Mouse (Mus musculus) hindbrain, embryonic 12.5 days (tissue): ENCODE measurements around the gene Atp4a. TPM values are rescaled to one million over a fixed set of nuclear protein-coding genes. Genes with fewer than 3 reads are reported as not detected.
"Not testable (repeated sequence)": the region's sequence is repeated elsewhere in the genome, so short reads cannot be mapped to it uniquely, and the experiment has no call there.

Experiments used
- ATAC-seq: fragments of 200-750 bp; cut with Nextera tagmentation; 2 replicates; pipeline ENCODE4 v1.8.0; 2017; ENCODE audit warnings: moderate TSS enrichment; ENCODE audit not compliant: low FRiP score
- H3K27ac ChIP-seq: fragments of 300-500 bp; sonication (generic); 2 replicates; pipeline ENCODE4 v1.5.1; 2016; ENCODE audit warnings: mild to moderate bottlenecking
- H3K27me3 ChIP-seq: fragments of 300-500 bp; sonication (generic); 2 replicates; pipeline ENCODE4 v1.6.1; 2016; ENCODE audit warnings: mild to moderate bottlenecking
- H3K36me3 ChIP-seq: fragments of 300-500 bp; sonication (generic); 2 replicates; pipeline ENCODE4 v1.6.1; 2016; ENCODE audit warnings: mild to moderate bottlenecking
- H3K4me1 ChIP-seq: fragments of 300-500 bp; sonication (generic); 2 replicates; pipeline ENCODE4 v1.6.1; 2016
- H3K4me2 ChIP-seq: fragments of 300-500 bp; sonication (generic); replicated peaks from 2 replicates; pipeline ENCODE4 v1.6.1; 2016; ENCODE audit warnings: mild to moderate bottlenecking
- H3K4me3 ChIP-seq: fragments of 300-500 bp; sonication (generic); 2 replicates; pipeline ENCODE4 v1.5.1; 2016; ENCODE audit warnings: mild to moderate bottlenecking
- H3K9ac ChIP-seq: fragments of 300-500 bp; sonication (generic); 2 replicates; pipeline ENCODE4 v1.6.1; 2016; ENCODE audit warnings: mild to moderate bottlenecking, moderate library complexity
- H3K9me3 ChIP-seq: fragments of 300-500 bp; sonication (generic); replicated peaks from 2 replicates; pipeline ENCODE4 v1.6.1; 2016; ENCODE audit warnings: mild to moderate bottlenecking
- WGBS: fragments of 180-500 bp; shearing (Covaris S2); methylation state at CpG from one replicate; pipeline ENCODE4 v1.1.7; 2016; 5-methylcytosine and 5-hydroxymethylcytosine counted together
- polyA plus RNA-seq: library from polyadenylated mRNA; unstranded; fragments of >200 nt; fragmentation: Nextera tagmentation; extraction: Ambion mirVana; gene quantifications from 2 replicates; pipeline ENCODE4 v1.2.1, GENCODE M21; 2016

Gene Atp4a
- polyA plus RNA-seq, 1 experiment from 2014 or later = 1.3 TPM

DNA sequence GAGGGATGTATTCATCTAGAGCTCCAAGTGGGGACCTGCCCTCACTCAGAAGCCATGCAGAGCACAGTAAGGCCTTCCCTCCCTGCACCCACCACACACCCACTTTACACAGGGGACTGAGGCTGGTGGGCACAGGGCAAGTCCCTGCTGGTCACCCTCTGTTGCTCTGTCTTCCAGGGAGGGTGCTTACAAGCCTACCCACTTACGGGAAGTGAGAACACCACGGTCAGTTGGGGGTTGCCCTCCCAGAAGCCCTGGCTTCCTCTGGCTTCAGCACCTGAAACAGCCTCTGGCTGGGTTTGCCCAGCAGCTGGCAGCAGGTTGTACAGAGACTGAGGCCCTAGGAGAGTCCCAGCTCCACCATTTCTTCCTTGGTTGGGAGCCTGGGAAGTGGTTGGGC is 30.6 kb downstream of the Atp4a start:
- WGBS = 92% methylated on average over 2 of the region's 2 CpGs
- not testable (repeated sequence) for H3K27ac ChIP-seq, ATAC-seq

DNA sequence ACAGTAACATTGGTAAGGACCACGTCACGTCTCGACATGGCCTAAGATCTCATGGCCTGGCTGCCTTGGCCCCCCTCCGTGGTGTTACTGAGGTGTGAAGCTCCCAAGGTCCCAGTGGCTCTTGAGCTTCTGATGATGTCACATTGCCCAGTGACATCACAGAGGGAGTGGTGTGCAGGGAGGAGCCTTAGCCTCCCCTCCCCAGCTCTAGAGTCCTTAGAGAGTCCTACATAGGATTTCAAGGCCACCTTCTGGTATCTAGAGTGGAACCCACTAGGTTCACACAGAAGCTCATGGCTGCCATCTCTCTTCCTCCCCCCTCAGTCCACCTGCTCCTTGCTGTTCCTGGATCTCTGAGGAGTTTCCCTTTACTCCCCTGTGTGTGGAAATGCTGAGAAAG is 31.6 kb downstream of the Atp4a start, which contains the start of gene Gapdhs:
Gene Gapdhs, minus strand, starts transcription at position 65 of the 400 bp plus-strand sequence.
- H3K9me3 ChIP-seq, H3K9ac ChIP-seq, H3K27me3 ChIP-seq, ATAC-seq, H3K4me1 ChIP-seq, H3K27ac ChIP-seq, H3K4me3 ChIP-seq, H3K4me2 ChIP-seq: not testable (repeated sequence)
- H3K36me3 ChIP-seq = peaks cover 18% of the 10 kb centered on the region
- WGBS = 60% methylated on average over 1 of the region's 4 CpGs

More for the DNA sequence above, 30.6 kb downstream of the Atp4a start:
- not testable (repeated sequence) for H3K27me3 ChIP-seq, H3K9me3 ChIP-seq, H3K4me1 ChIP-seq, H3K9ac ChIP-seq, H3K4me2 ChIP-seq, H3K4me3 ChIP-seq
- H3K36me3 ChIP-seq = peaks cover 25% of the 10 kb centered on the region

DNA sequence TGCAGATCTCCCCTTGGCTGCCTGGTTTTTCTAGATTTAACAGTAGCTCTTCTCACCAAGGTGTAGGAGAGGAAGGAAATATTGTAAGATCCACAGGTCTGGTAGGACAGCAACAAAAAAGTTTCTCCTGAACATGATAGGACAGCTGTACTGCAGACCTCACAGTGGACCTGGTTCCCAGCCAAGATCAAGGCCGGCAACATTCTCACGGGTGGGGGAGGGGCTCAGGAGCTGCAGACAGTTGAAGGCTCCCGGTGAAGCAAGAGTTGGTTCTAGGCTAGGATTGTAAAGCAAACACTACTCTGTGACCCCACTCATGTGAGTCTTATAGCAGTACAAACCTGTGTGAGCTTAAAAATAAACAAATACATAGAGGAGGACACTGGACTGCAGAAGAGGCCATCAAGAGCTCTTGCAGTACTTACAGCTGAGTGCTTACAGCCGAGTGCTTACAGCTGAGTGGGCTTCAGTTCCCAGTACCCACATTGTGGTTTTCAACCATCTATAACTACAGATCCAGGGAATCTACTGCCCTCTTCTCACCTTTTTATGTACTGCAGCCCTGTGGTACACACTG is 32.1 kb downstream of the Atp4a start:
- no peak overlapping the region for H3K4me3 ChIP-seq
- WGBS = 52% methylated on average over 4 of the region's 4 CpGs
- no peaks in the 10 kb centered on the region for H3K27me3 ChIP-seq
- no peak overlapping the region for H3K4me2 ChIP-seq
- H3K4me1 ChIP-seq = no peaks in the 10 kb centered on the region
- peaks cover 18% of the 10 kb centered on the region for H3K36me3 ChIP-seq
- ATAC-seq = no peak
- no peaks in the 10 kb centered on the region for H3K9me3 ChIP-seq
- no peak overlapping the region for H3K9ac ChIP-seq
- no peak overlapping the region for H3K27ac ChIP-seq

DNA sequence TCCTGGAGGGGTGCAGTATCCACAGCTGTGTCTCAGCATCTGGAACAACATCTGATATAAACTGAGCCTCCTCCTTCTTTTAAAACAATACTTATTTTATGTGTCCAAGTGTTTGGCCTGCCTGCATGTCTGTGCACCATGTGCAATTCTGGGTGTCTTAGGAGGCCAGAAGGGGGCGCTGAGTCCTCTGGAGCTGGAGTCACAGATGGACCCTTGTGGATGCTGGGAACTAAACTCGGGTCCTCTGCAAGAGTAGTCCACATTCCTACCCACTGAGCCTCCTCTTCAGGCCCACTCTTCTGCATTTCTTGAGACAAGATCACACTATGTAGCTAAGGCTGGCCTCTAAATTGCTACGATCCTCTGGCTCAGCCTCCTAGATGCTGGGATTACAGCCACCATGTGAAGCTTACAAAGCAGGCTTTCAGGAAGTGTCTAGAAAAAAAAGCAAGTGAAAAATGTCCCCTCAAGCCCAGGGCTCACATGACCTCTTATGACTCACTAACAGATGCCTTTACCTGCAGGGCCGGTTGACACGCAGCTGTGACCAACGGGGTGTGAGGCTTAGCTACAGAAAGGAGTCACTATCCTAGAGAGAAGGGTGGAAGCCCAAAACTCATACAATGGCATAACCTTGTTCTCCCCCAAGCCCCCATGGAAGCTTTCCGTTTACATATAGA is 35.7 kb downstream of the Atp4a start:
- Histone ChIP-seq H3K4me3 (no peak overlapping the region), H3K9me3 (no peaks in the 10 kb centered on the region), H3K4me2 (no peak overlapping the region), H3K27ac (no peak overlapping the region), H3K27me3 (no peaks in the 10 kb centered on the region), H3K36me3 (peaks cover 6% of the 10 kb centered on the region; the same call in 1 of the 2 replicates), H3K9ac (no peak overlapping the region), H3K4me1 (no peaks in the 10 kb centered on the region)
- 87% methylated on average over 7 of the region's 7 CpGs for WGBS
- ATAC-seq = no peak

DNA sequence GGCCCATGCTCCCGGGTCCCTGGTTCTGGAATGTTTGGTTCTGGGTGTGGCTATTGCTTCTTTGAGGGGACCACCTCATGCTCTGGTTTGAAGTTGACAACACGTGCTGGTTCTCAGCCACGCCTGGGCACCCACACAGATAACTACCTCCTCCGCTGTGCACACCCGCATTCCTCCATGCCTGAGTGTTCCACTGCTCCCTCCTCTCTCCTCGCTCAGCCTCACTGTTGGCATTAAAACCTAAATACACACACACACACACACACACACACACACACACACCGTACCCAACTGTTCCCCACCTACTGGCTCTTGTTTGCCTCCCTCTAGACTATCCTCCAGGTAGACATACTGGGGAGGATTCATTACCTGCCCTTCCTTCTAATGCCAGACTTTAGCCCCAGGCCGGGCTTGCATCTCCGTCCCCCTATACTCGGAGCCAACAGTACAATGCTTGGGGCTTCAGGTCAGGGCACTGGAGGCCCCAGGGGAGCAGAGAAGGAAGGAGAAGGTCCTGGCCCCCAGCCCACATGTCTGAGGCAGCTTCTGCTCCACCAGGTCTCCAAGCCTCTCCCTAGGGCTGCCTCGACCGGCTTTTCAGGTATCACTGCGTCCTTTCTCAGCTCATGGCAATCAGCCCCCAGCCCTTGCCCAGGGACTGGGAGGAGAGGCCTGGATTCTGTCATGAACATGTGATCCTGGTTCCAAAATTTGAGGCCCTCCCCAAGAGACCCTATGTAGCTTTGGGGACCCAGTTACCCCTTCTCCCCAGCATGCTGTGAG is 38.0 kb downstream of the Atp4a start:
- Histone ChIP-seq H3K9ac (no peak overlapping the region), H3K4me3 (no peak overlapping the region), H3K27ac (no peak overlapping the region), H3K36me3 (peaks cover 19% of the 10 kb centered on the region), H3K4me2 (no peak overlapping the region), H3K4me1 (no peaks in the 10 kb centered on the region), H3K9me3 (peaks cover 6% of the 10 kb centered on the region), H3K27me3 (no peaks in the 10 kb centered on the region)
- ATAC-seq = no peak
- 85% methylated on average over 13 of the region's 13 CpGs for WGBS

DNA sequence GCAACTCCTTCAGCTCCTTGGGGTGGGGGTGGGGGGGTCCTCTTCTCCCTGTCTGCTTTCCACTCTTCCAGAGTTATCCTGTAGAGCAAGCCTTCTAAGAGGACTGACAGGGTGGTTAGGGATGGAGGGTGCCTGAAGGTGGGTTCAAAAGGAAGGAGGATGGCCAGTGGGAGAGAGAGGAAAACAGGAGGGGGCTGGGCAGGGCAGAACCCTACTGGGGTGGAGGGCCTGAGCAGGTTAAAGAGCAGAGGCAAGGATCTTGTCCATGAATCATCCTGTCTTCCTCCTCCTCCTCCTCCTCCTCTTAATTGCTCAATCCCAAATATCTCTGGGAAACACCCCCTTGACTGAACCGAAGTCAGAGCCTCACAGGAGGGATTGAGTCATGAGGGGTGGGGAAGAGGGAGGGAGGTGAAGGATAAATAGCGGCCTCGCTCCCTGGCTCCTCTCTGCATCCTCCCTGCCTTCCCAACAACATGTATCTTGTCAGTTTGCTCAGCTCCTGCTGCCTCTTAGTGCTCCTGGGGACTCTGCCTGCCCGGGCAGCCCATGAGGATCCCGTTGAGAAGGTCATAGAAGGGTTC is 39.2 kb downstream of the Atp4a start, which contains the start of gene Sbsn:
Gene Sbsn, plus strand, starts transcription at position 386 of the 584 bp plus-strand sequence.
- ATAC-seq = no peak
- H3K4me1 ChIP-seq = no peaks in the 10 kb centered on the region
- H3K4me2 ChIP-seq = no peak within 1 kb of the TSS
- no peak within 1 kb of the TSS for H3K27ac ChIP-seq
- H3K9ac ChIP-seq = no peak within 1 kb of the TSS
- no peak within 1 kb of the TSS for H3K4me3 ChIP-seq
- peaks cover 6% of the 10 kb centered on the region for H3K9me3 ChIP-seq
- H3K36me3 ChIP-seq = peaks cover 30% of the 10 kb centered on the region
- 77% methylated on average over 5 of the region's 5 CpGs for WGBS
- H3K27me3 ChIP-seq = no peaks in the 10 kb centered on the region

DNA sequence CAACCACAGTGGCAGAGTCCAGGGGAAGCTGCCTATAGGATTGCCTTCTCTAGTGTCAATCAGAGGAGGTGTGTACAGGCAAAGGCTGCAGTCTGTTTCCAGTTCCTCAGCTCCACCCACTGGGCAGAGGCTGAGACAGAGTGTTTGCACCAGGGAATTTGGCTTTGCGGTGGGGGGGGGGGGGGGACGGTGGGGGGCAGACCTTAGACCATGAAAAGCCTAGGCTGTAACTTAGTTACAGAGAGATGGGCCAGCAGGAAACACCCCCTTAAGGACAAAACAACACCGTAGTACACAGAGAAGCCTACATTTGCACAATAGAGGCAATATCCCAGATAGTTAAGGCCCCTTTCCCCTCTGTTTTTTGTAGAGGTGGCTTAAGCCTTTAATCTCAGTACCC is 45.0 kb downstream of the Atp4a start:
- H3K4me2 ChIP-seq = no peak overlapping the region
- H3K27ac ChIP-seq = no peak overlapping the region
- H3K4me3 ChIP-seq = no peak overlapping the region
- H3K27me3 ChIP-seq = no peaks in the 10 kb centered on the region
- ATAC-seq = no peak
- peaks cover 31% of the 10 kb centered on the region for H3K36me3 ChIP-seq
- no peaks in the 10 kb centered on the region for H3K4me1 ChIP-seq
- WGBS = 71% methylated on average over 3 of the region's 3 CpGs
- no peak overlapping the region for H3K9ac ChIP-seq
- H3K9me3 ChIP-seq = peaks cover 6% of the 10 kb centered on the region

DNA sequence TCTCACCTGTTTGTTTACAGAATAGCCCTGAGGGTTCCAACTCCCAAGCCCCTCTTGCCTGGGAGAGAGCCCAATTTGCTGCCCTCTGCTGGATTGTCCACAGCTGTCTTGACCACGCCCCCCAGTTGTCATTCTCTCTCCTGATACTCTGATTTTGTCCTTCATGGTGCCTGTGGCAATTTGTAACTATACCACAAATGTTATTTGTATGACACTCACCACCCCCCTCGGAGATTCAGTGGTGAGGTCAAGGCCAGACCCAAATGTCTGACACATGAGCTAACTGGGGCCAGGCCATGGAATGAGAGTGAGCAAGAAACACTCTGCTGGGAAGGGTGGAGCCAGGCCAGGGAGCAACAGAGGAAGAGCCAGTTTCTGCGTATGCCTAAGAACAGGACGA is 46.8 kb downstream of the Atp4a start:
- no peak; the same call in 1 of the 2 replicates for ATAC-seq
- Histone ChIP-seq H3K4me3 (no peak overlapping the region), H3K27me3 (no peaks in the 10 kb centered on the region), H3K36me3 (peaks cover 30% of the 10 kb centered on the region), H3K27ac (no peak overlapping the region), H3K9me3 (peaks cover 6% of the 10 kb centered on the region), H3K9ac (no peak overlapping the region), H3K4me1 (no peaks in the 10 kb centered on the region), H3K4me2 (no peak overlapping the region)
- WGBS = 42% methylated on average over 4 of the region's 4 CpGs

DNA sequence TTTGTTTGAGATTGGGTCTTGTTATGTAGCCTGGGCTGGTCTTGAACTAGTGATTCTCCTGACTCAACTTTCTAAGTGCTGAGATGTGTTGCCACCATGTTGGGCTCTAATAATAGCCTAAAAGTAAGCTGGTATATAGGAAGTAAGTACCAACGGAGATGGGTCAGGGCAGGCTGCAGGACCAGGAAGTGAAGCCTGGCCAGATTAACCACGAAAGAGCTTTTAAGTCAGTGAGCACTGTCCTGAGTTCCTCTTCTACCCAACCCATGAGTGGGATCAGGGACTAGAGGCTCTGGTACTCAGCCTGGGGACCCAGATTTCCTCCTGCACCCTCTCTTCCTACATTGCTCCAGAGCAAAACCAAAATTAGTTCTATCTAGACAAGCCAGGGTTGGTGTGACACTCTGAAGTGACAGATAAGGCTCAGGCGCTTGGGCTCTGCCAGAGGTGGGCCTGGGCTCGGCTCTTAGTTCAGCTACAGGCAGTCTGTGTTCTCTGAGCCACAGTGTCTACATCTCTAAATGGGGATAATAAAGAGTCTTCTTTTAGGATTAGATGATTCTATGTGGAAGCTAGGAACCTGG is 49.9 kb downstream of the Atp4a start:
- H3K36me3 ChIP-seq = no peaks in the 10 kb centered on the region; the same call in 1 of the 2 replicates
- H3K4me3 ChIP-seq = no peak overlapping the region
- H3K27ac ChIP-seq = no peak overlapping the region
- no peak overlapping the region for H3K9ac ChIP-seq
- H3K27me3 ChIP-seq = 0 out of 2 replicates have a peak, but pooled peaks cover 7% of the 10 kb centered on the region
- ATAC-seq = no peak
- no peaks in the 10 kb centered on the region for H3K9me3 ChIP-seq
- no peaks in the 10 kb centered on the region for H3K4me1 ChIP-seq
- WGBS = 81% methylated on average over 4 of the region's 4 CpGs
- H3K4me2 ChIP-seq = no peak overlapping the region

DNA sequence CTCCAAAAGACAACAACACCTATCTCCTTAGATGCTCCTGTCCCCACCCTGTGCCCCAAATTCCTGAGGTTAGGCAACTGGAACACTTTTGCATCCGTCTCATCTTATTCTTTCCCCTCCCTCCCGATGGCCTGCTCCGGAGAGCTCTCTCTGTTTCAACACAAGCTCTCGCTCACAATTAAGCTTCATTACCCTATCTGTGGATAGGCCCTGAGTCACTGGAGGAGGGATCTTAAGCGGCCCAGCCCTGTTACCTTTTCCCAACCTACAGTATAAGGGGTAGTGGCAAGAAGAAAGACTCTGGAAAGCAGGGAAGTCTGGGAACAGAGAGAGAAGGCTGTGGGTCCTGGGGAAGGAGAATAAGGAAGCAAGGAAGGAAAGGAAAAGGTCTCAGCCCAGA is 51.4 kb downstream of the Atp4a start, which contains the start of gene Dmkn:
Gene Dmkn, plus strand, starts transcription at position 301 of the 400 bp plus-strand sequence.
- Histone ChIP-seq H3K27me3 (0 out of 2 replicates have a peak, but pooled peaks cover 7% of the 10 kb centered on the region), H3K9me3 (no peaks in the 10 kb centered on the region), H3K9ac (no peak within 1 kb of the TSS), H3K36me3 (no peaks in the 10 kb centered on the region), H3K4me2 (no peak within 1 kb of the TSS), H3K27ac (no peak within 1 kb of the TSS), H3K4me3 (no peak within 1 kb of the TSS), H3K4me1 (no peaks in the 10 kb centered on the region)
- 41% methylated on average over 5 of the region's 5 CpGs for WGBS
- ATAC-seq = no peak

DNA sequence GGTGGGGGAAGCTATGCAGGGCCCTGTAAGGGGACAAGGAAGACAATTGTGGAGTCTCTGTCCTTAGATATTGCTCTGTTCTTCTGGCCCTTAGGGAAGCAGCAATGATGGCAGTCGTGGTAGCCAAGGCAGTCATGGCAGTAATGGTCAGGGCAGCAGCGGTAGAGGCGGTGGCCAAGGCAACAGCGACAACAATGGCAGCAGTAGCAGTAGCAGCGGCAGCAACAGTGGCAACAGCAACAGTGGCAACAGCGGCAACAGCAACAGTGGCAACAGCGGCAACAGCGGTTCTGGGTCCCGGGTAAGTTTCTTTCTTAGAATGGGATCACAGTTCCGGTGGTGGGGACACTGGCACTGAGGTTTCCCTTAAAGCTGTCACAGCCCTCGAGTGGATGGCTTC is 53.2 kb downstream of the Atp4a start:
- Histone ChIP-seq H3K27ac (no peak overlapping the region), H3K27me3 (0 out of 2 replicates have a peak, but pooled peaks cover 7% of the 10 kb centered on the region), H3K9ac (no peak overlapping the region), H3K4me3 (no peak overlapping the region), H3K9me3 (no peaks in the 10 kb centered on the region), H3K36me3 (no peaks in the 10 kb centered on the region), H3K4me2 (no peak overlapping the region; the same call in 1 of the 2 replicates), H3K4me1 (no peaks in the 10 kb centered on the region)
- 38% methylated on average over 11 of the region's 11 CpGs for WGBS
- ATAC-seq = no peak

DNA sequence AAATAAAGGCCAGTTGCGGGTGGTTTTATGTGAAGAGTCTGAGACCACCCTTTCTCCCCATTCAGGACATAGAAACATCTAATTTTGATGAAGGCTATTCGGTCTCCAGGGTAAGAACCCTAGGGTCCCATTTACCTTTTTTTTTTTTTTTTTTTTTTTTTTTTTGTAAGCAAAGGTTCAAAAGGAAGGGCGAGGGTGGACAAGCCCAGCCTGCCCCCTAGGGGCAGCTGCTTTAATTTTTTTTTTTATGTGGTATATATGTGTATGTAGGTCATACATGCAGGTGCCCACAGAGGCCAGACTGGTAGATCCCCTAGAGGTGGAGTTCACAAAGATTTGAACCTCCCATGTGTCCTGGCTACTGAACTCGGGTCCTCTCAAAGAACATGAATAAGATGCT is 54.4 kb downstream of the Atp4a start:
- no peaks in the 10 kb centered on the region for H3K4me1 ChIP-seq
- 88% methylated on average over 4 of the region's 4 CpGs for WGBS
- no peak for ATAC-seq
- no peak overlapping the region for H3K4me2 ChIP-seq
- no peaks in the 10 kb centered on the region for H3K9me3 ChIP-seq
- H3K9ac ChIP-seq = no peak overlapping the region
- H3K4me3 ChIP-seq = no peak overlapping the region
- no peaks in the 10 kb centered on the region for H3K36me3 ChIP-seq
- H3K27me3 ChIP-seq = 0 out of 2 replicates have a peak, but pooled peaks cover 7% of the 10 kb centered on the region
- H3K27ac ChIP-seq = no peak overlapping the region
